ENCODE assay signal across 10 mouse cellular contexts in genomic region chr17:85395502-85395901, GRCm38 (mm10).
DNase-seq lines count a peak whose midpoint lies in the region; ATAC-seq and TF ChIP-seq lines count a peak whose summit lies in the region.
"Had no signal": no experiment of that assay in that cellular context is flagged by ENCODE, and none has a peak within 500 bp of the region (broad histone marks: within the 10 kb centered on the region; RNA-seq: fewer than 3 reads in every experiment).

No protein-coding gene starts in this region.

- no peaks in the 10 kb centered on the region for H3K4me1 ChIP-seq in kidney, postnatal 0 days (replicated peaks; ENCODE audit: insufficient read depth, low read length)
- H3K4me1 ChIP-seq in bone marrow, adult 2 months (ENCODE audit: control insufficient read depth, insufficient read depth, low read length) = no peaks in the 10 kb centered on the region
- peaks cover 25% of the 10 kb centered on the region for H3K4me1 ChIP-seq in hindbrain, embryonic 12.5 days
- H3K4me1 ChIP-seq in midbrain, postnatal 0 days (ENCODE audit: insufficient read depth, low read length) = no peaks in the 10 kb centered on the region

- TF ChIP-seq POLR2A in bone marrow, adult 2 months (IDR thresholded peaks at IDR 0.05; ENCODE audit: borderline replicate concordance, control insufficient read depth, low read depth, low read length) = no peak

- no peak overlapping the region for H3K9ac ChIP-seq in kidney, postnatal 0 days (ENCODE audit: low read depth, low read length)
- no peak overlapping the region for H3K9ac ChIP-seq in hindbrain, embryonic 12.5 days
- H3K9ac ChIP-seq in midbrain, postnatal 0 days (replicated peaks; ENCODE audit: low read length, poor library complexity, severe bottlenecking) = no peak overlapping the region

- H3K27me3 ChIP-seq in kidney, postnatal 0 days (ENCODE audit: insufficient read depth, low read length) = no peaks in the 10 kb centered on the region
- H3K27me3 ChIP-seq in hindbrain, embryonic 12.5 days = peaks cover 7% of the 10 kb centered on the region
- peaks cover 9% of the 10 kb centered on the region; the same call in 1 of the 2 replicates for H3K27me3 ChIP-seq in midbrain, postnatal 0 days (ENCODE audit: insufficient read depth, low read length)
- H3K27me3 ChIP-seq: Patski had no signal

- no peak overlapping the region for H3K27ac ChIP-seq in kidney, postnatal 0 days
- H3K27ac ChIP-seq in bone marrow, adult 2 months (ENCODE audit: control insufficient read depth, insufficient read depth, low read depth, low read length, poor library complexity) = peak overlapping the region; percentile 84
- 0 out of 2 replicates have a peak overlapping the region, but pooled peaks have one; percentile 18 for H3K27ac ChIP-seq in hindbrain, embryonic 12.5 days
- no peak overlapping the region for H3K27ac ChIP-seq in midbrain, postnatal 0 days (ENCODE audit: low read depth, low read length)
- H3K27ac ChIP-seq in layer of hippocampus, adult 2 months = no peak overlapping the region
- H3K27ac ChIP-seq: heart, adult 2 months had no signal

- H3K4me3 ChIP-seq in kidney, postnatal 0 days (replicated peaks; ENCODE audit: low read depth, low read length) = no peak overlapping the region
- H3K4me3 ChIP-seq in bone marrow, adult 2 months (replicated peaks; ENCODE audit: control insufficient read depth, low read depth, low read length) = peak overlapping the region; percentile 66
- H3K4me3 ChIP-seq in hindbrain, embryonic 12.5 days = no peak overlapping the region
- H3K4me3 ChIP-seq in midbrain, postnatal 0 days (ENCODE audit: low read depth, low read length) = no peak overlapping the region
- H3K4me3 ChIP-seq in layer of hippocampus, adult 2 months = no peak overlapping the region
- H3K4me3 ChIP-seq: heart, adult 2 months had no signal

- WGBS in kidney, postnatal 0 days = 57% methylated on average over 5 of the region's 5 CpGs
- 3% methylated on average over 5 of the region's 5 CpGs for WGBS in bone marrow, adult 2 months
- 34% methylated on average over 5 of the region's 5 CpGs for WGBS in hindbrain, embryonic 12.5 days
- 48% methylated on average over 5 of the region's 5 CpGs for WGBS in midbrain, postnatal 0 days

- TF ChIP-seq CTCF in kidney, postnatal 0 days (IDR thresholded peaks at IDR 0.05; ENCODE audit: low read depth) = no peak
- no peak for TF ChIP-seq CTCF in bone marrow, adult 2 months (IDR thresholded peaks at IDR 0.05; ENCODE audit: control insufficient read depth, insufficient read depth, low read length)
- TF ChIP-seq CTCF in midbrain, postnatal 0 days (IDR thresholded peaks at IDR 0.05) = no peak
- no peak for TF ChIP-seq CTCF in layer of hippocampus, adult 2 months (conservative IDR thresholded peaks at IDR 0.05)

- H3K9me3 ChIP-seq in kidney, postnatal 0 days (replicated peaks; ENCODE audit: low read length) = no peaks in the 10 kb centered on the region
- no peaks in the 10 kb centered on the region for H3K9me3 ChIP-seq in hindbrain, embryonic 12.5 days (replicated peaks)
- 0 out of 2 replicates have a peak, but pooled peaks cover 2% of the 10 kb centered on the region for H3K9me3 ChIP-seq in midbrain, postnatal 0 days (ENCODE audit: low read length)

- no peak overlapping the region for H3K4me2 ChIP-seq in kidney, postnatal 0 days (ENCODE audit: low read length)
- H3K4me2 ChIP-seq in hindbrain, embryonic 12.5 days (replicated peaks) = no peak overlapping the region
- no peak overlapping the region for H3K4me2 ChIP-seq in midbrain, postnatal 0 days (ENCODE audit: low read depth, low read length, poor library complexity, severe bottlenecking)

- DNase-seq in kidney, postnatal 0 days (ENCODE audit: low spot score) = peak; percentile 4
- DNase-seq in kidney, adult 11 months = no peak
- peak; percentile 21 for DNase-seq in midbrain, postnatal 0 days (ENCODE audit: low spot score)
- no peak for DNase-seq in right cerebral cortex, postnatal 14 days
- DNase-seq in layer of hippocampus, adult 2 months (ENCODE audit: low spot score in 2 of 2) = no peak
- DNase-seq in ovary, adult 18-20 months (ENCODE audit: low spot score) = no peak

- no peaks in the 10 kb centered on the region for H3K36me3 ChIP-seq in kidney, postnatal 0 days (ENCODE audit: insufficient read depth, low read length)
- no peaks in the 10 kb centered on the region for H3K36me3 ChIP-seq in hindbrain, embryonic 12.5 days
- H3K36me3 ChIP-seq in midbrain, postnatal 0 days (ENCODE audit: insufficient read depth, low read length) = no peaks in the 10 kb centered on the region

- ATAC-seq in kidney, postnatal 0 days (replicated peaks; ENCODE audit: low FRiP score, low read depth) = no peak
- ATAC-seq in hindbrain, embryonic 12.5 days (ENCODE audit: low FRiP score) = no peak
- ATAC-seq in midbrain, postnatal 0 days (ENCODE audit: low FRiP score) = no peak
- ATAC-seq: Patski had no signal

Comparison
In these comparisons a context has a peak if more than half of its experiments do, and no peak if none do; other contexts are left out.
1. DNase-seq: peak in kidney, postnatal 0 days (single experiment) and midbrain, postnatal 0 days (single experiment); none in kidney, adult 11 months (single experiment), right cerebral cortex, postnatal 14 days (single experiment), layer of hippocampus, adult 2 months (0 of 2) and ovary, adult 18-20 months (single experiment).
2. H3K27ac ChIP-seq: peak in bone marrow, adult 2 months (single experiment) and hindbrain, embryonic 12.5 days (single experiment); none in kidney, postnatal 0 days (single experiment), midbrain, postnatal 0 days (single experiment) and layer of hippocampus, adult 2 months (single experiment).